Mouse (Mus musculus): ENCODE results near the gene Fbxl14.
"Not testable (repeated sequence)": the region's sequence is repeated elsewhere in the genome, so short reads cannot be mapped to it uniquely, and the experiment has no call there.

Gene Fbxl14

DNA sequence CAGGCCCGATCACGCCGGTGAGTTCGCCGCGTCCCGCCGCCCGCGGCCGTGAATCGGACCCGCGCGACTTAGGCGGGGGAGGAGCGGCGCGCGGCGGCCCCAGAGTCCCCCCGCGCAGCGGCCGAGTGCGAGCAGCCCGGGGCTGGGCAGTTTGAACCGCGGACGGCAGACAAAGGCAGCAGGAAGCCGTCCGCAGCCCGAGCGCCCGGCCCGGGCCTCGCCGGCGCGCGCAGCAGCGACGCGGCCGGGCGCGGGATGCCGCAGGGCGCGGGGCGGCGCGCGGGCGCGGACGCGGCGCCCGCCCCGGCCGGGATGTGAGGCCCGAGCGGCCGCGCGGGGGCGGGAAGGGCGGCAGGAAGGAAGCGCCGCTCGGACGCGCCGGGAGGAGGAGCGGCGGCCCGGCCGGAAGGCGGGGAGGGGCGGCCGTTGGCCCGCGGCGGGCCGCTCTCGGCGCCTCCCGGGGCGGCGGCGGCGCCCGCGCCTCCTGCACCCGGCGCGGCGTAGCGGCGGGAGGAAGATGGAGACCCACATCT is at the start of gene Fbxl14:
Fbxl14 (plus strand) TSS at position 326 of the 533 bp plus-strand sequence.
- no peak for DNase-seq (ENCODE audit: low spot score in 2 of 2)

DNA sequence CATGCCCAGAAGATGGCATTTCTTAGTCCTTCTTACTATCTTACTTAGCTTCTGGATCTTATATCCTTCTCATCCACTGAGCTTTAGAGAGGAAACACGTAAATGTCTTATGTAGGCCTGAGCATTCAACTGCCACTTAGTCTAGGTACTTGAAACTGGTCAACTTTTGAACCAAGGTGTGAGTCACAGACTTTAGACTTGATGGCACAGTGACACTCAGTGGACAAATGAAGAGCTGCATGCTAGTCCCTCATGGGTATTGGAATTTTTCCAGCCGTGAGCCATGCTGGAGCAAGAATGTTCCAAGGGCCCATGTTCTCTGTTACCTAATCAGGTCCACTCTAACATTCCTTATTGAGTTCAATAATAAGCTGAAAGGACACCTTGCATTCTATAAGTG is 49.0 kb upstream of the Fbxl14 start:
- DNase-seq (ENCODE audit: low spot score in 2 of 2) = no peak

DNA sequence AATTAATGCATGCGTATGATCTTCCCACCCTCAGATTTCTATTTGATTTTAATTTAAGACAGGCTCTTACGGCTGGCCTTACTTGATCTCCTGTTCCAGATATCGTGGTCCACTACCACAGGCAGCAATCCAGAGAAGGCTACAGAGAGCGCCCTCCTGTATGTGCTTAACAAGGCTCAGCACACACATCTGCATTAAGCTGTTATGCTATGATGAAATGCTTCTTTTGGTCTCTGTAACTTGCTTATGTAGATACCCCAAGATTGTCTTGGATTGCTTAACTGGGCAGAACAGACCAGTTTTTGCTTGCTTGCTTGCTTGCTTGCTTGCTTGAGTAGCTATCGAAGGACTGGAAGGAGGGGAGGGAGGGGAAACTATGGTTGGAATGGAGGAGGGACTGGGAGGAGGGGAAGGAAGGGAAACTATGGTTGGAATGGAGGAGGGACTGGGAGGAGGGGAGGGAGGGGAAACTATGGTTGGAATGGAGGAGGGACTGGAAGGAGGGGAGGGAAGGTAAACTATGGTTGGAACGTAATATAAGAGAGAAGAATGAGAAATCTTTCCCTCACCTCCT is 47.6 kb upstream of the Fbxl14 start:
- DNase-seq (ENCODE audit: low spot score in 2 of 2) = no peak

DNA sequence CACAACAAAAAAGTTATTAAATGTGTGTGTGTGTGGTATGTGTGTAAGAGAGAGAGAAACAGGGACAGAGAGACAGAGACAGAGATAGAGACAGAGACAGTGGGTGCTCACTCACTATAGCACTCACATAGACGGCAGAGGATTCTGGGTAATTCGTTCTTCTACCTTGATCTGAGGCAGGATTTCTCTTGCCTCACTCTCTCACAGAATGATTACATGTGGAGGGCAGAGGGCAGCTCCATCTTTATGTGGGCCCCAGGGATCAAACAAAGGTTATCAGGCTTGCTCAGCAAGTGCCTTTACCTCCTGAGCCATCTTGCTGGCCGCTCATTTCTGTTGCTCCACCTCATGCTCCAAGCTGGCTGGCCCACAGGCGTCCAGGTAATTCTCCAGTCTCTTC is 45.1 kb upstream of the Fbxl14 start:
- no peak for DNase-seq (ENCODE audit: low spot score in 2 of 2)

DNA sequence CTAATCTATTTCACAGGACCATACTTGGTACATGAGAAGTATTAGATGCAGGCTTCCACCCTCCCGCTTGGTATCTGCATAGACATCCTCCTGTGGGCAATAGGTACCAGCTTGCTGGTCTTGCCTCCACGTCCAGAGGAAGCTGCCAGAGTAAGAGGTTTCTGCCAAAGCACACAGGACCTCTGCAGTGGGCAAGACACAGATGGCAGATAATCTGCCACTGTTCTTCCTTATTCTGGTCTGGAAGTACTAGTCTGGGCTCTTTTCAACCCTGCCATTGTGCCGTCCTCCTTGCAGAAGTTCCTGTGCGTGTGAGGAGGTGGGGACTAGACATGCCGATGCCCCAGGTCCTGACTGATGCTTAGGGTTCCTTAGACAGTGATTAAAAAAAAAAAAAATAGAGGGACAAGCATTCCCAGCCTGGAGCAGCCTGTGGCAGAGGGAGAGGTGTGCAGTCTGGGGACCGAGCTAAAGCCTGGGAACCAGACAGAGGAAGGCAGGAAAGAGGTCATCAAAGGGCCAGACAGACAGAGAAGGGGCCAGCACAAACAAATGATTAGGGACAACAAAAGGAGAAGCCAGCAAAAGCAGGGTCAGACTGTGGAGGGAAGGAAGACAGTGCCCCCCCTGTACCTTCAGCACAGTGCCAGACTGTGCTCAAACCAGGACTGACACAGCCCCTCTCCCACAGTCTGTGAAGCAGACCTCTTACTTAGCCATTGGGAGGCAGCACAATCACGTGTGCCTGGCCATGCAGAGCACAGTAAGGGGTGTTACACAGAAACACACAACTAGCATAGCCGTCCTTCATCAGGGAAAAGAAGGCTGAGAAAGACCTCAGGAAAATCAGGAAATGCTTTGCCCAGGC is 41.3 kb upstream of the Fbxl14 start:
- no peak for DNase-seq (ENCODE audit: low spot score in 2 of 2)

DNA sequence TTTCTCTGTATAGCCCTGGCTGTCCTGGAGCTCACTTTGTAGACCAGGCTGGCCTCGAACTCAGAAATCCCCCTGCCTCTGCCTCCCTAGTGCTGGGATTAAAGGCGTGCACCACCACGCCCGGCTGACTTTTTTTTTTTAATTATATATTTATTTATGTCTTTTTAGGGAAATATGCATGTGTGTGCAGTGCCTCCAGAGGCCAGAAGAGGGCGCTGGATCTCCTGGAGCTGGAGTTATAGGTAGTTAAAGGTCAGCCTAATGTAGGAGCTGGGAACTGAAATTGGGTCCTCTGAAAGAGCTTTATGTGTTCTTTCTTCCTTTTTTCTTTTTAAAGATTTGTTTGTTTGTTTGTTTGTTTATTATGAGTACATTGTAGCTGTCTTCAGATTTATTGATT is 36.7 kb upstream of the Fbxl14 start:
- DNase-seq (ENCODE audit: low spot score in 2 of 2) = not testable (repeated sequence)

DNA sequence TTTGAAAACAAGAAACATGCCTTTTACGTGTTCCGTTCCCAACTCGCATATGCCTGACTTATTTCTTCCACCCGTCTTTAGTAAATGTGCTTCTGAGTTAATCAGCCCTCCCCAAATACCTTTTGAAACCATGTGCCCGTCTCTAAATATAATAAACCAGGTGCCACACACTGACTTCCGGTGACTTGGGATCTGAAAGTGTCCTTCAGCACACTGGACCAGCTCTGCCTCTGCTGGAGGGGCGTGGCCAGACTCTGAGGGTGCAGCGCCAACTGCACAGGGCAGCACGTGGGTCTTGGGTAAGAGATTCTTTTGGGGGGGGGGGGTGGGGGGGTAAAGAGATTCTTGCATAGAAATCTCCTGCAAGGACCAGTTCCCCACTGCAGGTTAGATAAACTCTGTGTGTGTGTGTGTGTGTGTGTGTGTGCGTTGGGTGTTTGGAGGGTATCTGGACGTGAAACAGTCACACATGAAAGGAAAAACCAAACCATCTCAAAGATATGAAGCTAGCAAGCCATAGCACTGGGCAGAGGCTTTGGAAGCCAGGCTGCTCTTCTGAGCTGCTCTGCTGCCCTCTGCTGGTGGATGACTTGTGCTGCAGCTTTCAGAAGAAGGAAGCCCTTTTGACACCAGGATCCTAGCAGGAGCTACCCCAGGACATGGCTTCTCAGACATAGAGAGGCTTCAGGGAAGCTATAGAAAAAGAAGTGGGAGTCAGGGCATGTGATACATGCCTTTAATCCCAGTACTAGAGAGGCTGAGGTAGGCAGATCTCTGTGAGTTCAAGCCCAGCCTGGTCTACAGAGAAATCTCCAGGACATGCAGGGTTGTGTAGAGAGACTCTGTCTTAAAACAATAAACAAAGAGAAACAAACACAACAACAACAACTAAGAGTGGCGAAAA is 35.5 kb upstream of the Fbxl14 start:
- peak; percentile 42 to 79 for DNase-seq (ENCODE audit: low spot score in 2 of 2)

DNA sequence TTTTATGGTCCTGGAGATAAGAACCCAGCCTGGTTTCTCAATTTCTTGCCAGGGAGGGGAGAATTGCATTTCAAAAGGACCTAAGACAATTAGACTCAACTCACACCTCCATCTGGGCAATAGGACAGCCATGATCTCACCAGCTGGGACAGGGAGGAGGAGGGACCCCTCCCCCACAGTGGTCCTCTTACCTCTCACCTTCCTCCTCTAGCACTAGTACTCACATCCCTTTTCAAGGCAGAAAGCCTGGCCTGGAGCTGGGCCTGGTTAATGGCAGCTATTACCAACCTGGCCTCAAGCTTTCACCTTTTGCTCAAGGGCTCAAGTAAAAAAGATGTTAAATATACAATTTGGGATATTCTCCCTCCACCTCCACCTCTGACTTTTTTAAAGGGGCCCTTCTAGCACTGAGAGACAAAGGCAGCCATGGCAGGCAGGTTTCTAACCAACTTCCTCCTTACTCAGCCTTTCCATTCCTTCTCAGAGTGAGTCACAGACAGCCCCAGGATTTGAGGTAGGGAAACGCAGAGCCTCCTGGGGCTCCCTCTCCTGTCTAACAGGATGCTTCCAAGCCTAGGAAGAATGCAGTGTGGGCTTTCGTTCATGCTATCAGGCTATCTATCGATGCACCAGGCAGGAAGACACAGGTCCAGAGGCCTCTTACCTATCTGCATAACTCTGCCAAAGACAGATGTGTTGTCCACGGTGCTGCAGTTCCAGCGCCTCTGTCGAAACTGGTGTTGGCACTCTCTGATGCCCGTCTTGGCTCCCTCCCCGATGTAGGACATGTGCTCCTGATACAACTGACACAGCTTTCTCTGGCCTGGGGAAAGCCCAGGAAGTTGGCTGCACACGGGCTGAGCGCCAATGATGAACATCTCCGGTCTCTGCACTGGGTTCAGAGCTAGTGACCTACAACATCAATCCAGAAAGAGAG is 33.5 kb upstream of the Fbxl14 start:
- no peak for DNase-seq (ENCODE audit: low spot score in 2 of 2)

DNA sequence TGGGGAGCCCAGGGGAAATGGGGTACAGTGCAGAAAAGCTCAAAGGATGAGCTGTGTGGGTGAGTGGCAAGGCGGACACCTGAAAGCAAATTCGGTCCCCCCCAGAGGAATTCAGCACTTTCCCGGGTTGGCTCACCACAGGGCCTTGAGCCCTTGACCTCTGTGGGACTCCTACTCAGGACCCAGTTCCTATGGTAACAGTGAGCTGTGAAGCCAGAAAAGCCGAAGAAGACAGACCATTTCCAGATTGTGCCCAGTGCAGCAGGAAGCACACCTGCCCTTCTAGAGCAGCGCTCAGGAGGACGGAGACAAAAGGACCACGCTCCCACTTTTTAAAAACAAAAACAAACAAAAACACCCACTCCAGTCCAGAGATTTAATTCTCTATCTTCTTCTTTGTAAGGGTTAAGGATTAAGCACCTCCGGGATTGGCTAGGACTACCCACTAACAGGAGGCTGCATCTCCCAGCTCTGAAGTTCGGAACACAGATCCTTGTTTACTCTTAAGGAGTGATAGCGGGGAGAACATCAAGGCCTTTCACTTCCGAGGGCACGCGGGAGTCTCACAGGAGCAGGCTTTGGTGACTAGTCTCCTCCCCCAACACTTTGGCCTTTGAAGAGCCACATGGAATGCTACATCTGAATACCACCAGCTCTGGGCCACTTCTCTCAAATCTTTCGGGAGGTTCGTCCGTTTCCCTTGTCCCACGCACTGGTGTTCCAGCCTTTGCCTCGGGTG is 31.0 kb upstream of the Fbxl14 start:
- DNase-seq (ENCODE audit: low spot score in 2 of 2) = no peak

DNA sequence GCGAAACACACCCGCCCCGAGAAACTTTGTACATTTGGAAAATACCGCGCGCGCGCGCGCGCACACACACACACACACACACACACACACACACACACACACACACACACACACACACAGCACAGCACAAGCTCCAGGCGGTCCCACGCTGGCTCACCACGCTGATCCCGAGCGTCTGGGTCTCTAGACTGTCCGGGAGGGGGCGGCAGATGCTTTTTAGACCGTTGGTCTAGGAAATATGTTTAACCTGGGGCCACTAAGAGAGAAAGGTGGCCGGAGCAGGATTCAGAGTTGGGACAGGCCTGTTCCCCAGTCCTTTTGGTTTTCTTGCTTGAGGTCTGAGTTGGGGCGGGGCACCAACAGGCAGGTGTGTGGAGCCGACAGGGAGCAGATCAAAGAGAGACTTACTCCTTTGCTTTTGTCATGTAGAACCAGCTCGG is 30.4 kb upstream of the Fbxl14 start:
- DNase-seq (ENCODE audit: low spot score in 2 of 2) = no peak

DNA sequence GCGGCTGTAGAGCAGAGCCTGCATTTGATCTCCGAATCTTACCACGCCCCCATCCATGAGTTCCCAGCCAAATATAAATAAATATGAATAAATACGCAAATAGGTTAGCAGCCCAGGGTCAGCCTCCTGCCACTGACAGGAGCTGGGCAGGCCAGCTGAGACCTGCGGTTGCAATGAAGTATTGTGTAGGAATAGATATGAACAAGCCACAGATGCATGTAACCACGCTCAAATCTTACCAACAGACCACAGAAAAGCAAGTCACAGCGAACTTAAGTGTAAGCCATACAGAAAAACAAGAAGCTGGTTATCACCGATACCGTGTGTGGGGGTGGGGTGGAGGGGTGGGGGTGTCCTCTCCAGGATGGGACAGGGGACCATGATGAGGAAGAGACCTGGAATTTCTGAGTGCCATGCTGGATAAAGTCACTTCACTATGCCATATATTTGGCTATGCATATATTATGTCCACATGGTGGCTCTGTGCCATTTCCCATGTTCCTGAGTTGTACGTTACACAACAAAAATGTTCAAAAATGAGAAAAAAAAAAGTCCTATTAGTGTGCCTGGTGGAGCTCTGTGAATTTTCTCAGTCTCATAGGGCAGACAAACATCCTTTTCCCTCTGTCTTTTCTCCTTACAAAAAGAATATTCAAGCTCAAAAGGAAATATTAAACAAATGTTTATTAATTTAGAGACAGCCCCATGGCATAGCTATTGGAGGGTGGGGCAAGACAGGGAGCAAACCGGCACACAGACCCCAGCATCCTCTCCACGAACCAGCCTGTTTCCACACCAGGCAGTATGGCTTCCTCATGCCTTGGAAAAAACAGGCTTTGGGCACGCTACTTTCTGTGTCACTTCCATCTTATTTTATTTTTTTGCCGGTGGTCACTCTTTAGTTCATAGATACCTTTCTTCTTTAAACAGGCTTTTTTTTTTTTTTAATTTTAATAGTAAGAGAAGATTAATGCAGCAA is 28.2 kb upstream of the Fbxl14 start:
- no peak for DNase-seq (ENCODE audit: low spot score in 2 of 2)

DNA sequence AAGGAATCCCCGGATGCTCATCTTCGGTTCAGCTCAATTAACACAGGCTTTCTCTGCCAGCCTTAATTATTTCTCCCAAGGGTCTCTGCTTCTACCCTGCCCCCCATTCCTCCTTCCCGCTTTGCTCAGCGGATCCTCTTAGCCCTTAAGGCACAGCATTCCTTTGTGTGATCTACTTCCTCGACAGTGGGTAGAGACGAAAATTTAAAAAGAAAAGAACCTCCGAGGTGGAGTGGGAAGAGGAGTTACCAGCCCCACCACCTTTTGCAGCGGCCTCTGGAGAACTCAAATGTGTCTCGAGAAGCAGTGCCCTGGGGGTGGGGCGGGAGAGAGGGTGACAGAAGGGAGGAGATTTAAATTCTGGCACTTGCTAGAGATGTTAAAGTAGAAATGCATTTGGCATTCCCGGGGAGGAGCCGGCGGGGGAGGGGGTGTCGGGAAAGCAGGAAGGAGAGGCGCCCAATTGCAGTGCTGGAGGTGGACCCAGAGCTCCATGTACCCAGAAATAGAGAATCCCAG is 27.4 kb upstream of the Fbxl14 start:
- DNase-seq (ENCODE audit: low spot score in 2 of 2) = peak; percentile 81 to 90

DNA sequence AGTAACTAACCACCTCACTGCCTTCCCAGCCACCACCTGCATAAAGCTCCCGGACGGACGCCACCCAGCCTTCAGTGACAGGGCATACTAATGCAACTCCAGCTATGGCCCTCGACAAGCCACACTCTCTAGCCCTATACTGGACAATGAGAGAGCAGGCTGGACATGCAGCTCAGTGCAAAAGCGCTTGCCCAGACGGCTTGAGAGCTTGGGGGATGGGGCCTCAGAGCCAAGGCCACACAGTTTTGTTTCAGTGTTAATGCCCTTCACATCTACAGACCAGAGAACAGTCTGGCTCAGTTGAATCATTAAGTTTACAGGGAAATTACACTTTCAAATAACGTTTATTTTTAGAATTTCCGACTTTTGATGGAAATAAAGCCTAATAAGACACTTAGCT is 21.3 kb upstream of the Fbxl14 start:
- no peak for DNase-seq (ENCODE audit: low spot score in 2 of 2)

DNA sequence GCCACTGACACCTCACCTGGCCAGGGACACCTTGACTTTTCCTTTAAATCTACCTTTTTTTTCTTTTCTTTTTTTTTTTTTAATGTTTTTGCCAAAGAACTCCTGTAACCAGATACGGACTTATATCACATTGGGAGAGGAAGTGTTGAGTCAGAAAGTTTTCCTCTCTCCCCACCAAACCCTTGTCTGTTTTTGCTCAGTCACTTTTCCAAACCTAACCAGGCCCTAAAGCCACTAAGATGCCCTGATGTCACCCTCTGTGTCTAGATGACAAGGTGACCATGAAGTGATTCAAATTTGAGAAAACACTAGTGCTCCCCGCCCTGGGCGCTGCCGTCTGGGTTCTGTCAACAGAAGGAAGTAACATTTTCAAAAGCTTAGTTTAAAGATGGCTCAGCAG is 20.4 kb upstream of the Fbxl14 start:
- DNase-seq (ENCODE audit: low spot score in 2 of 2) = no peak

DNA sequence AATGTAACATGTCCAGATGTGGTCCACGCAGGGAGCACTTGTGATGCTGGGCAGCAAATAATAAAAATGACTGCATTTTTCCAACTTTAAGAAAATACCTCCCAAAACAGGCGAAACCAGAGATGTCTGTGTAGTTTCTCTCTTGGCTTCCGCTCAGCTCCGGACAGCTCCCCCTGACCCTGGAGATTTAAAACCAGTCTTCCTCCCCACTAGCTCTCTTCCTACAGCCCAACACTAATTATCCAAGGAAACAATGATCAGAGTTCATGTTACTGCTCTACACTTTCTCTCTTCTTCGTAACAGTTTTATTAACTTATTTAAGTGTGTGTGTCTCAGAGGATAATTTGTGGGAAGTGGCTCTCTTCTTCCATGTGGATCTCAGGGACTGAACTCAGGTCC is 19.1 kb upstream of the Fbxl14 start:
- DNase-seq (ENCODE audit: low spot score in 2 of 2) = no peak

DNA sequence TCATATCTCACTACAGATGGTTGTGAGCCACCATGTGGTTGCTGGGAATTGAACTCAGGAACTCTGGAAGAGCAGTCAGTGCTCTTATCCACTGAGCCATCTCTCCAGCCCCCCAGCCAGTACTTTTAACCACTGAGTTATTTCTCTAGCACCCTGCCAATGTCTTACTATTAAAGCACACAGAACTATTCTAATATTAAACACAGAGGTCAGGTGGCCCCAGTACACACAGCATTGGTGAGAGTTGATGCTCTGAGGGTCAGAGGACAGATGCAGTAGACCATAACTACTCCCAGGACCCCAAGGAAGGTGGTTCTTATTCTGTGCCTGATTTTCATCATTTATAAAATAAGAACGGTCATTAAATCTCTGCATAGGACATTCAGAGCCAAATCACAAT is 13.3 kb upstream of the Fbxl14 start:
- no peak for DNase-seq (ENCODE audit: low spot score in 2 of 2)

DNA sequence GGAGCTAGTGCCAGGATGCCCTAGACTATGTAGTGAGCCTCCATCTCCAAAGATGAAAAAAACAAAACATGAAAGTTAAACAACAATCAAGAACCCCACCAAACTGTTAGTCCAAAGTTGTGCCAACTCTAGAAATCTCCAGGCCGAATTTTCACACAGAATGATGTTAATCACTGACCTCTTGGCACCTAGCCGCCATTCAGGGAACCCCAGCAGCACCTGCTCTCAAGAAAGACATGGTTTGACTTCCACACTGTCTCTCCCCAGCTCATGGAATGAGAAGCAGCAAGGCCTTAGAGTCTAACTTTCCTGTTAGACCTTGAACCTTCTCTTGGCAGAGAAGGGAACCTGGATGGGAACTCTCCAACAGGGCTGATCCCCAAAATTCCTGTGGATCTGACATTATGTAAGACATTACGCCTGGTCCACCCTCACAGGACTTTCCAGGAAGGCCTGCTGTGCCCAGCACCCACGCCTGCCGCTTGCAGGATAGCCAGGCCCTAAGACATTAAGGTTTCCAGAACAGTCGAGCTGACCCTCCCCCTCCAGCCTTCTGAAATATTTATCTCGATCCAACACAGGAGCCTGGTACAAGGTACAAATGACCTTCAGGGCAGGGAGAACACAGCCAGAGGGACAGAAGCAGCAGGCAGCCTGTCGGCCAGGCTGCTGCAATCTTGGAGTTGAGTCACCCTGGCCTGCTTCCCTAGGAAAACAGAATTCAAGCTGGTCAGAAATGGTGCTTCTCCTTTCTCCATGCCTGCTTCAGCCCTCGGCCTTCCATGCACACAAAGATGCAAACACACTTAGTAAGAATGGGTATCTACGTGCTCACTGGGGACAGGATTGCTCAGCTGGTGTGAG is 12.3 kb upstream of the Fbxl14 start:
- no peak for DNase-seq (ENCODE audit: low spot score in 2 of 2)

DNA sequence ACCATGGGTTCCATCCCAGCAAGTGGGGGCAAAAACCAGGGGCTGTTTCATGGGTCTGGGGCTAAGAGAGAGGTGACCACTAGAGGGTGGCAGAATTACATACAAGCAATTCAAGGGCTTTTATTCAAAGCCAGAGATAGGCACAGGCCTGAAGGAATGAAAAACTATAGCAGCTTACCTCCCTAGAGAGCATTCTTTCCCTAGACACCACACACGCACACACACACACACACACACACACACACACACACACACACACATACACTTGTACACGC is 11.7 kb upstream of the Fbxl14 start:
- DNase-seq (ENCODE audit: low spot score in 2 of 2) = no peak

Data from frontal cortex, postnatal 10 days (tissue).